Mouse (Mus musculus) neural tube, embryonic 13.5 days (tissue): Measurements from ENCODE around the gene Tgfb1i1. TPM values are rescaled to one million over a fixed set of nuclear protein-coding genes. Genes with fewer than 3 reads are reported as not detected.

ENCODE experiments used
- ATAC-seq: fragments of 200-750 bp; cut with Nextera tagmentation; 2 replicates; pipeline ENCODE4 v1.8.0; 2017; ENCODE audit warnings: low read depth, mild to moderate bottlenecking, moderate TSS enrichment, moderate library complexity
- H3K27ac ChIP-seq: fragments of 300-500 bp; sonication (generic); replicated peaks from 2 replicates; pipeline ENCODE4 v1.5.1; 2015; ENCODE audit warnings: moderate library complexity, mild to moderate bottlenecking, inconsistent platforms
- H3K27me3 ChIP-seq: fragments of 300-500 bp; sonication (generic); 2 replicates; pipeline ENCODE4 v1.6.1; 2015; ENCODE audit warnings: mild to moderate bottlenecking, inconsistent platforms
- H3K36me3 ChIP-seq: fragments of 300-500 bp; sonication (generic); 2 replicates; pipeline ENCODE4 v1.6.1; 2015; ENCODE audit warnings: mild to moderate bottlenecking, inconsistent platforms
- H3K4me1 ChIP-seq: fragments of 300-500 bp; sonication (generic); replicated peaks from 2 replicates; pipeline ENCODE4 v1.6.1; 2015; ENCODE audit warnings: inconsistent platforms
- H3K4me2 ChIP-seq: fragments of 300-500 bp; sonication (generic); 2 replicates; pipeline ENCODE4 v1.6.1; 2015; ENCODE audit warnings: inconsistent platforms, mild to moderate bottlenecking, moderate library complexity
- H3K4me3 ChIP-seq: fragments of 300-500 bp; sonication (generic); 2 replicates; pipeline ENCODE4 v1.5.1; 2015; ENCODE audit warnings: mild to moderate bottlenecking, inconsistent platforms
- H3K9ac ChIP-seq: fragments of 300-500 bp; sonication (generic); 2 replicates; pipeline ENCODE4 v1.6.1; 2015; ENCODE audit warnings: moderate library complexity, mild to moderate bottlenecking, inconsistent platforms
- H3K9me3 ChIP-seq: fragments of 300-500 bp; sonication (generic); 2 replicates; pipeline ENCODE4 v1.6.1; 2016; ENCODE audit warnings: inconsistent platforms
- WGBS: fragments of 180-500 bp; shearing (Covaris S2); methylation state at CpG from one replicate; pipeline ENCODE4 v1.1.7; 2015; 5-methylcytosine and 5-hydroxymethylcytosine counted together
- polyA plus RNA-seq: library from polyadenylated mRNA; unstranded; fragments of >200 nt; fragmentation: Nextera tagmentation; extraction: Ambion mirVana; gene quantifications from 2 replicates; pipeline ENCODE4 v1.2.1, GENCODE M21; 2015

Tgfb1i1 gene
- polyA plus RNA-seq, 1 experiment from 2014 or later = 33.4 TPM

DNA sequence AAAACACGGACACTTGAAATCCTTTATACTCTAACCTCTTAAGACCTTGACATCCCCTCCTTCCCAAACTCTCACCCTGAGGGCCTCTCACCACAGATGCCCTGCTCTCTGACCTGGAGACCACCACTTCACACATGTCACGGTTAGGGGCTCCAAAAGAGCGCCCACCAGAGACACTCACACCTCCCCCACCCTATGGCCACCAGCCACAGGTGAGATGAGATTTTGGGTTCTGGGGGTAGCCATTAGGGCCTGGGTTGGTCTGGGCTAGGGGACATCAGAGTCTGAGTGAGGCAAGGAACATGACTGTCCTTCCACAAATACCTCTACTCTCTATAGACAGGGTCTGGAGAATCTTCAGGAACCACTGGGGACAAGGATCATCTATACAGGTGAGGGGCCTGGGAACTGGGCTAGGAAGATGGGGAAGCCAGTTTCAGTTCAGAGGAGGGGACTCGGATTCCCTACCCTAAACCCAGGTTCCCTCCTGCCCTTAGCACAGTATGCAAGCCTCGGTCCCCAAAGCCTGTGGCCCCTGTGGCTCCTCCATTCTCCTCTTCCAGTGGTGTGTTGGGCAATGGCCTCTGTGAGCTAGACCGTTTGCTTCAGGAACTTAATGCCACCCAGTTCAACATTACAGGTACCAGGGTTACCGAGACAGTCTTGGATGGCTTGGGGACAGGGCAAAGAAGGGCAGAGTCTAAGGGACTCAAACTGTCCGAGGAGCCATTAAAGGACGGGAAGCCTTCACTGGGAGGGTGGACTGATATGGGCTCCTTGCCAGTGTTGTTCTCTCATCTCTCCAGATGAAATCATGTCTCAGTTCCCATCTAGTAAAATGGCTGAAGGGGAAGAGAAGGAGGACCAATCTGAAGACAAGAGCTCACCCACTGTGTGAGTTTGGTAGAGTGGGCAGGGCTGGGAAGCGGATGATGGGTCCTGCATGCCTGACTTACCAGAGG is 1.8 kb downstream of the Tgfb1i1 start:
- H3K4me3 ChIP-seq = peak overlapping the region; percentile 46; the same call in 1 of the 2 replicates
- 85% methylated on average over 10 of the region's 10 CpGs for WGBS
- H3K27ac ChIP-seq = no peak overlapping the region
- no peak for ATAC-seq
- no peaks in the 10 kb centered on the region for H3K9me3 ChIP-seq
- H3K27me3 ChIP-seq = peaks cover 10% of the 10 kb centered on the region; the same call in 1 of the 2 replicates
- H3K4me1 ChIP-seq = peaks cover 33% of the 10 kb centered on the region
- peak overlapping the region; percentile 68 for H3K4me2 ChIP-seq
- peak overlapping the region; percentile 77 for H3K9ac ChIP-seq
- peaks cover 15% of the 10 kb centered on the region for H3K36me3 ChIP-seq

DNA sequence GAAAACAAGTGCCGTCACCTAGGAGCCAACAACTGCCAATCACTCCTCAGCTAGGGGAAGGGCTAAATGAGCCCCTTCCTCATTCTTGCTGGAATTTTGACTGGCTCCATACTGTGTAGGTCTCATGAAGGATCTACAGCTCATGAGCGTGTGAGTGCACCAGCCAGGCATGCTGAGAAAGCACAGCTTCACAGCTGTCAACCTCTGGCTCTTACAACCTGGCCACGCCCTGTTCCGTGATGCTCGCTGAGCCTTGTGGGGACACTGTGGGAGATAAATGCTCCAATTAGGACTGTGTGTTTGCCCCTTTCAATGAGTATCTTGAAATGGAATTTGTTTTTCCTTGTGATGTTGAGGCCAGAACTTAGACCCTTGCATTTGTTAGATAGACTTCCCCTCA is 3.4 kb downstream of the Tgfb1i1 start:
- 82% methylated on average over 5 of the region's 5 CpGs for WGBS
- Histone ChIP-seq H3K4me3 (no peak overlapping the region), H3K4me2 (no peak overlapping the region), H3K9ac (no peak overlapping the region), H3K9me3 (no peaks in the 10 kb centered on the region), H3K27ac (no peak overlapping the region), H3K4me1 (peaks cover 33% of the 10 kb centered on the region), H3K36me3 (peaks cover 3% of the 10 kb centered on the region; the same call in 1 of the 2 replicates), H3K27me3 (peaks cover 10% of the 10 kb centered on the region; the same call in 1 of the 2 replicates)
- no peak for ATAC-seq

DNA sequence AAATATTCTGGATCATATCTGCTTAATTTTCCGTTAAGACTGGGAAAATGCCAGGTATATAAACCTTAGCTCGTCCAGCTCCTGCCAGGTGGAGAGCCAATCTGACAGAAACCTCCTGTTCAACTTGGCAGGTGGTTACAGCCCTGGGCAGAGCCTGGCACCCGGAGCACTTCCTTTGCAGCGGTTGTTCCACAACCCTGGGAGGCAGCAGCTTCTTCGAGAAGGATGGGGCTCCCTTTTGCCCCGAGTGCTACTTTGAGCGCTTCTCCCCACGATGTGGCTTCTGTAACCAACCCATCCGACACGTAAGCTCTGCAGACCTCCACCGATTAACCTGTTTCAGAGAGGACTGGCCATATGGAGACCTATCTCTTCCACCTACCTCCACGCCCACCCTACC is 5.3 kb downstream of the Tgfb1i1 start:
- Histone ChIP-seq H3K9me3 (no peaks in the 10 kb centered on the region), H3K9ac (no peak overlapping the region), H3K4me3 (no peak overlapping the region), H3K4me1 (peaks cover 19% of the 10 kb centered on the region), H3K27ac (no peak overlapping the region), H3K36me3 (no peaks in the 10 kb centered on the region), H3K4me2 (peak overlapping the region; percentile 59), H3K27me3 (peaks cover 10% of the 10 kb centered on the region; the same call in 1 of the 2 replicates)
- 48% methylated on average over 12 of the region's 12 CpGs for WGBS
- no peak for ATAC-seq

DNA sequence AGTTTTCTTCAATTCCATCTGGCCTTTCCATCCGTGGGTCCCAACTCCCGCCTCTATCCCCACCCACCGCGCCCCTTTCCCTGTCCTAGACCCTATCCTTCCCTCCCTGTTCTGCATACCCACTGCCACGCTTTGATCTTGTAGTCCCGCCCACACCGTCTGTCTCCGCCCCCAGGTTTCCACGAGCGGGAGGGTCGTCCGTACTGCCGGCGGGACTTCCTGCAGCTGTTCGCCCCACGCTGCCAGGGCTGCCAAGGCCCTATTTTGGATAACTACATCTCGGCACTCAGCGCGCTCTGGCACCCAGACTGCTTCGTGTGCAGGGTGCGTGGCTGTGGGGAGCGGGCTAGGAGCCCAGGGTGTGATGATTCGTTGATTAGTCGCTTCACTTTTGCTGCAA is 6.0 kb downstream of the Tgfb1i1 start:
- no peaks in the 10 kb centered on the region for H3K36me3 ChIP-seq
- peak; percentile 57 for ATAC-seq
- H3K4me3 ChIP-seq = peak overlapping the region; percentile 37

DNA sequence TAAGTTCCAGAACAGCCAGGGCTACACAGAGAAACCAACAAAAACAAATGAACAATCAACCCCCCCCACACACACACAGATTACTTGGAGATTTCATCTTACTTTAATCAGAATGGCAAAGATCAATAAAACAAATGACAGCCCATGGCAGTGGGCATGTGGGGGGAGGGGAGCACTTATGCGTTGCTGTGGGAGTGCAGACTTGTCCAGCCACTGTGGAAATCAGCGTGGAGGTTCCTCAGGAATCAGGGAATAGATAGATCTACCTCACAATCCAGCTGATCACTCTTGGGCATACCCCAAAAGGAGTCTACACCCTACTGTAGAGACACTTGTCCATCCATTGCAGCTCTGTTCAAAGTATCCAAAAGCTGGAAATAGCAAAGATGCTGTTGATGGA is 8.4 kb downstream of the Tgfb1i1 start:
- H3K4me2 ChIP-seq = no peak overlapping the region
- ATAC-seq = no peak
- H3K9me3 ChIP-seq = no peaks in the 10 kb centered on the region
- no peak overlapping the region for H3K9ac ChIP-seq
- 50% methylated on average over 2 of the region's 2 CpGs for WGBS
- H3K4me3 ChIP-seq = no peak overlapping the region
- H3K27ac ChIP-seq = no peak overlapping the region
- peaks cover 10% of the 10 kb centered on the region; the same call in 1 of the 2 replicates for H3K27me3 ChIP-seq
- no peaks in the 10 kb centered on the region for H3K36me3 ChIP-seq
- H3K4me1 ChIP-seq = peaks cover 15% of the 10 kb centered on the region

More for the DNA sequence above, 6.0 kb downstream of the Tgfb1i1 start:
- Histone ChIP-seq H3K27ac (no peak overlapping the region), H3K9me3 (no peaks in the 10 kb centered on the region), H3K9ac (peak overlapping the region; percentile 56), H3K4me2 (peak overlapping the region; percentile 59), H3K4me1 (peaks cover 15% of the 10 kb centered on the region), H3K27me3 (peaks cover 10% of the 10 kb centered on the region; the same call in 1 of the 2 replicates)
- 7% methylated on average over 24 of the region's 24 CpGs for WGBS

DNA sequence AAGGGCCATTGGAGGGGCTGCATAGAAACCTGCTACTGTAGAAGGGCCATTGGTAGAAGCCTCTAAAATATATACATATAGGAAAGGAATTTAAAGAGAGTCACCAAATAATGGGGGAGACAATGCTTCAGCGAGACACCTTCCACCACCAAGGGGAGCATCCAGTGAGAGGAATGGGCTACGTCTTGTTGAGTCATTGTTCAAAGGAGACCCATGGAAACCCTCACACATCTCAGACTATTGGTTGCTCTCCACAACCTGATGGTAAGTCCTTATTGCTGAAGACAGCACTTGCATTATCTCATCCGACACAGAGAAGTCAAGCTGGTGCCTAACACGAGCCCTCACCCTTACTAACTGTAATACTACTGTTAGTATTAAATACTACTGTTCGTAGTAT is 9.1 kb downstream of the Tgfb1i1 start:
- H3K9ac ChIP-seq = no peak overlapping the region
- no peak overlapping the region for H3K4me3 ChIP-seq
- H3K27ac ChIP-seq = no peak overlapping the region
- WGBS = 86% methylated on average over 5 of the region's 5 CpGs
- H3K9me3 ChIP-seq = no peaks in the 10 kb centered on the region
- H3K4me2 ChIP-seq = no peak overlapping the region
- H3K4me1 ChIP-seq = peaks cover 15% of the 10 kb centered on the region
- peaks cover 10% of the 10 kb centered on the region; the same call in 1 of the 2 replicates for H3K27me3 ChIP-seq
- no peaks in the 10 kb centered on the region for H3K36me3 ChIP-seq
- ATAC-seq = no peak

DNA sequence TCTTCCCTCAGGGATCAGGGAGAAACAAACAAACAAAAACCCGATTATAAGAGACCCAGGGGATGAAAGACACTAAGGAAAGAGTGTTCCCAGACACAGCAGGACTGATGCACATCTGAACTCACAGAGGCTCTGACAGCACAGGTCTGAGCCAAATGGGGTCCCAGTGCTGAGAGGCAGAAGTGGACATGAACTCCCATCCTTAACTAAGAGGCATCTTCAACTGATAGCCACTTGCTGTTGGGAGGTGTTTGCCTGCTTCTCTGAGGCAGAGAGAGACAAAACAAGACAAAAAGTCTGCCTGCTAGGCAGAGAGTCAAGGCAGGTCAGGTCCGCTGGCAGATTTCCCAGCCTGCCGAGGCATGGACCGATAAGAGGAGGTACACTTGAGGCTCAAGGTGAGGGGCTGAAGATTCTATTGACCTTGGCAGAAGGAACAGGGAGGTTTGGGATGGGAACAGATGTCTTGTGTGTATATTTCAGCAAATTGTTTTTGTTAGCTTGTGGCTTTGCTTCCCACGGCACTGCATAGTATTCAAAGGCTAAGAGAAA is 10.2 kb downstream of the Tgfb1i1 start:
- no peaks in the 10 kb centered on the region for H3K9me3 ChIP-seq
- no peak overlapping the region for H3K4me3 ChIP-seq
- 48% methylated on average over 5 of the region's 5 CpGs for WGBS
- no peak overlapping the region for H3K4me2 ChIP-seq
- peaks cover 14% of the 10 kb centered on the region for H3K4me1 ChIP-seq
- H3K9ac ChIP-seq = no peak overlapping the region
- peaks cover 10% of the 10 kb centered on the region; the same call in 1 of the 2 replicates for H3K27me3 ChIP-seq
- ATAC-seq = no peak
- no peaks in the 10 kb centered on the region for H3K36me3 ChIP-seq
- H3K27ac ChIP-seq = no peak overlapping the region

DNA sequence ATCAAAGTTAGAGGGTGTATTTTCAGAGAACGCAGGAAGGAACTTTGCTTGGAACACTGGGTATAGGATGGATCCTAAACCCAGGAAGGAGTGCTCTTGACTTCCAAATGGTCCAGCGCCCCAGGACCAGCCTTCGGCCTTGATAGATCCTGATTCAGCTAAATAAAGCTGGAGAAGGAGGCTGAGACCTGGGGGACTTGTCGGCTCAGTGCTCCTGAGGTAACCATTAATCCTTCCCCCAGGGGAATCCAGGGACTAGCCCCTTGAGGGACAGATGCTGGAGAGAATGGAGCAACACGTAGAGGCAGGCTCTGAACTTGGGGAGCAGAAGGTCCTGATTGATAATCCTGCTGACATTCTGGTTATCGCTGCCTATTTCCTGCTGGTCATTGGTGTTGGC is 18.8 kb downstream of the Tgfb1i1 start, which contains the start of gene Slc5a2:
Gene Slc5a2 (plus strand): TSS at position 247 of the 400 bp plus-strand sequence.
- Histone ChIP-seq H3K4me1 (no peaks in the 10 kb centered on the region), H3K27me3 (no peaks in the 10 kb centered on the region), H3K4me3 (no peak within 1 kb of the TSS), H3K9me3 (no peaks in the 10 kb centered on the region), H3K9ac (no peak within 1 kb of the TSS), H3K36me3 (no peaks in the 10 kb centered on the region), H3K4me2 (no peak within 1 kb of the TSS), H3K27ac (no peak within 1 kb of the TSS)
- ATAC-seq = no peak
- WGBS = 84% methylated on average over 6 of the region's 6 CpGs

DNA sequence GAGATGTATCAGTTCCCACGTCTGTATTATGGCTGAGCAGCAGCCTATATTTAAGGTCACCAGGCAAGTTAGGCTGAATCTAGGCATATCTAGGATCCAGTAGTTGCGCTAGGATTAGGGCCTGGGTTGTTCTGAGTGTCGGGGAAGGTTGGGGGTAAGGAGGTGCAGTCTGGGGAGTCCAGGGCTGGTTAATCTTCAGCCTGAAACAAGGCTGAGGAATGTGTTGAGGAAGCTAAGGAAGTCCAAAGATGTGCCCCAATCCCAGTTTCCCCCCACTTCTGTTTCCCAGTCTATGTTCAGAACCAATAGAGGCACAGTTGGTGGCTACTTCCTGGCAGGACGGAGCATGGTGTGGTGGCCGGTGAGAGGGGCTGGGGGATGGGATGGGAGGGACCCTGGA is 19.4 kb downstream of the Tgfb1i1 start:
- no peaks in the 10 kb centered on the region for H3K9me3 ChIP-seq
- no peak overlapping the region for H3K4me3 ChIP-seq
- no peak overlapping the region for H3K4me2 ChIP-seq
- H3K9ac ChIP-seq = no peak overlapping the region
- no peak overlapping the region for H3K27ac ChIP-seq
- H3K4me1 ChIP-seq = no peaks in the 10 kb centered on the region
- WGBS = 87% methylated on average over 5 of the region's 5 CpGs
- no peaks in the 10 kb centered on the region for H3K27me3 ChIP-seq
- ATAC-seq = no peak
- H3K36me3 ChIP-seq = peaks cover 4% of the 10 kb centered on the region

DNA sequence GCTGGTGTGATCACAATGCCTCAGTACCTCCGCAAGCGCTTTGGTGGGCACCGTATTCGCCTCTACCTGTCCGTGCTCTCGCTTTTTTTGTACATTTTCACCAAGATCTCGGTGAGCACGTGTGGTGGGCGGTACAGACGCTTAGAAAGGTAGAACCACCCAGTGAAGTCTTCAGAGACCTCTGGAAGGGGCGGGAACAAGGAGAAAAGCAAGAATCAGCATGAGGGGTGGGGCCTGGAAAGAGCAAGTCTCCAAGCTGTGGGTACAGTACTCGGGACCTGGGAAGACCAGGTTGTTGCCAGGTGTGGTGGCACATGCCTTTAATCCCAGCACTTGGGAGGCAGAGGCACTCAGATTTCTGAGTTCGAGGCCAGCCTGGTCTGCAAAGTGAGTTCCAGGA is 20.8 kb downstream of the Tgfb1i1 start:
- H3K4me2 ChIP-seq = no peak overlapping the region
- H3K9me3 ChIP-seq = no peaks in the 10 kb centered on the region
- peaks cover 17% of the 10 kb centered on the region for H3K36me3 ChIP-seq
- WGBS = 62% methylated on average over 13 of the region's 13 CpGs
- no peaks in the 10 kb centered on the region for H3K4me1 ChIP-seq
- no peak for ATAC-seq
- no peak overlapping the region for H3K27ac ChIP-seq
- H3K4me3 ChIP-seq = no peak overlapping the region
- no peak overlapping the region for H3K9ac ChIP-seq
- H3K27me3 ChIP-seq = no peaks in the 10 kb centered on the region

DNA sequence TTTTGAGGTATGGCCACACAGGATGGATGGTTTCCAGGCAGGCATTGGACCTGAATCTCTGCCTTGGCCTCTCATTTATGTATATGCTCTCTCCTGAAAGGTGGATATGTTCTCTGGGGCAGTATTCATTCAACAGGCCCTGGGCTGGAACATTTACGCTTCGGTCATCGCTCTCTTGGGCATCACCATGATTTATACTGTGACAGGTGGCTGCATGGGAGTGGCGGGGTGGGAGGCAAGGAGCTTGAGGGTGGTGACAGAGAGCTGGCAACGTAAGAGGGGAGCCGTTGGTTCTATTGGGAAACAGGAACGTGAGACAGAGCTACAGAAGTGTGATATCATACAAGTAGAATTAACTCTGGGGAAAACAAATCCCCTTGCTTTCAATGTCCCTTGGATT is 21.2 kb downstream of the Tgfb1i1 start:
- Histone ChIP-seq H3K4me3 (no peak overlapping the region), H3K9ac (no peak overlapping the region), H3K27me3 (no peaks in the 10 kb centered on the region), H3K4me1 (no peaks in the 10 kb centered on the region), H3K9me3 (no peaks in the 10 kb centered on the region), H3K36me3 (peaks cover 21% of the 10 kb centered on the region), H3K27ac (no peak overlapping the region), H3K4me2 (no peak overlapping the region)
- WGBS = 65% methylated on average over 7 of the region's 7 CpGs
- no peak for ATAC-seq

DNA sequence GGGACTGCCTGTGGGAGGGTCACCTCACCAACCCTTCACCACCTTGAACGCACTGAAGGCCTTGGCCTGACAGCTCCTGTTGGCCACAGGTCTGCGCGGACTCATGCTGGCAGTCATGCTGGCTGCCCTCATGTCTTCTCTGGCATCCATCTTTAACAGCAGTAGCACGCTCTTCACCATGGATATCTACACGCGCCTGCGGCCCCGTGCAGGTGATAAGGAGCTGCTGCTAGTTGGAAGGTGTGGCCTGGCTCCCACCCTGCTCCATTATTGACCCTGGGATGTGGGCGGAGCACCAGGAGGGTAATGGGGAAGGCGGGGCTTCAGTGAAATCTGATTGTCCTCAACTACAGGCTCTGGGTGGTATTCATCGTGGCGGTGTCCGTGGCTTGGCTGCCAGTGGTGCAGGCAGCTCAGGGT is 23.8 kb downstream of the Tgfb1i1 start:
- H3K4me2 ChIP-seq = no peak overlapping the region
- ATAC-seq = no peak
- H3K9me3 ChIP-seq = no peaks in the 10 kb centered on the region
- no peak overlapping the region for H3K9ac ChIP-seq
- no peak overlapping the region for H3K4me3 ChIP-seq
- no peaks in the 10 kb centered on the region for H3K4me1 ChIP-seq
- no peaks in the 10 kb centered on the region for H3K27me3 ChIP-seq
- WGBS = 51% methylated on average over 13 of the region's 13 CpGs
- peaks cover 47% of the 10 kb centered on the region for H3K36me3 ChIP-seq
- no peak overlapping the region for H3K27ac ChIP-seq
